Mouse (Mus musculus): ENCODE measurements at regions not wholly inside any gene's neighbourhood (a gene's known extent, or its start where the extent isn't known, plus 50 kb on each side); places are given as distances from the start of the nearest gene placed in this dataset.

DNA sequence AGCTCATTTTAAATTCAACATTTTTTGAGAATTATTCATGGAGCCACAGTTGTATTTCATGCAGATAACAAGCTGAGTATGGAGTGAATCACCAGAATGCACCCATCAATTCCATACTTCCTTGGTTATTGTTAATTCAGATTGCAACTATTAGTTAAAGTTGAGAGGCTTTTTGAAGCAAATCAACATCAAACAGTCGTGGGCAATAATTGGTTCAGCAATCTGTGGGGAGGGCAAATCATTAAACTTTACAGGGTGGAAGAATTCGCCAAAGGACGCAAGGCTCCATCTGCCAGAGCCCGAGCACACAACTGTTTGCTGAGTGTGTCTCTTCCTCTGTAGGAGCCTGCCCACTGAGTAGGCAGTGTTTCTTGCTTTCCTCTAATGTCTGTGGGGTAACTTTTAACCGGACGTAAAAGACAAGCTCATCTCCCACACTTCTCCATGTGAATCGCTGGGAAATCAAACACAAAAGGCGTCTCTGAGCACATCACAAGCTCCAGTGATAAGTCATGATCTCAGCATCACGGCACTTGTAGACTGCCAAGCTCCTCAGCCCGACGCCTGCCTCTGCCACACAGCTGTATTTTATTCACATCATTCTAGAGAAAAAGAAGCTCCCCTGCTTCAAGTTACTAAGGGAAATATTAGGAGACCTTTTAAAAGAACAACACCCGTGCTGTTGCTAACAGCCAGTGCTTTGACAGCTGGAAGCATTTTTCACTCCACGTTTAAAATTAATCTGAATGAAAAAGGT is 75.7 kb upstream of the Pja2 start:
- no peaks in the 10 kb centered on the region for H3K4me1 ChIP-seq (ENCODE audit: control insufficient read depth, insufficient read depth, low read length)
- no peaks in the 10 kb centered on the region for H3K27me3 ChIP-seq (ENCODE audit: control insufficient read depth, insufficient read depth, low read length)
- no peak for TF ChIP-seq POLR2A (IDR thresholded peaks at IDR 0.05; ENCODE audit: control insufficient read depth, low read depth, low read length)
- no peak for TF ChIP-seq CTCF (IDR thresholded peaks at IDR 0.05; ENCODE audit: control insufficient read depth, insufficient read depth, insufficient replicate concordance, low read depth, low read length)
- H3K27ac ChIP-seq (ENCODE audit: control insufficient read depth, insufficient read depth, low read depth, low read length): no peak overlapping the region
- H3K36me3 ChIP-seq (ENCODE audit: control insufficient read depth, insufficient read depth, low read length): no peaks in the 10 kb centered on the region
- no peak overlapping the region for H3K4me3 ChIP-seq (ENCODE audit: control insufficient read depth, low read depth, low read length)

DNA sequence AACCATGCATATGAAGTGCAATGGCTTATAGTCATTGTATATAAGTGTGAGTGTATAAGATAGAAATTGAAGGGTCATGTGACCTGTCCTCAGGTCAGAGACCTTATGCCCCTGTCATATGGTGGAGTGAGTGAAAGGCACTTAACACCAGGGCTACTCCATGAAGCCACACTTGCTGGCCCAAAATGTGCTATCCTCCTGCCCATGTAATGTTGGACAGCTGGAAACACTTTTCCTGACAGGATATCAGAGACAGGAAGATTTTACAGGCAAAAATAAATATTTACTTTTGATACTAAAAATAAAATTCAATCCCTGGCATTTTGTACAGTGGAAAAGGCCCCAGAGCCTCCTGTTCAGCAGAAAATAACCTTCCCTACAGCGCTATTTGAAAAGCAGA is 94.1 kb upstream of the Pja2 start:
- Histone ChIP-seq H3K27me3 (ENCODE audit: control insufficient read depth, insufficient read depth, low read length) (no peaks in the 10 kb centered on the region), H3K27ac (ENCODE audit: control insufficient read depth, insufficient read depth, low read depth, low read length) (no peak overlapping the region), H3K36me3 (ENCODE audit: control insufficient read depth, insufficient read depth, low read length) (no peaks in the 10 kb centered on the region), H3K4me3 (ENCODE audit: control insufficient read depth, low read depth, low read length) (no peak overlapping the region), H3K4me1 (ENCODE audit: control insufficient read depth, insufficient read depth, low read length) (no peaks in the 10 kb centered on the region)
- TF ChIP-seq CTCF (IDR thresholded peaks at IDR 0.05; ENCODE audit: control insufficient read depth, insufficient read depth, insufficient replicate concordance, low read depth, low read length): no peak
- TF ChIP-seq POLR2A (IDR thresholded peaks at IDR 0.05; ENCODE audit: control insufficient read depth, low read depth, low read length): no peak

GRCm38 (mm10) chr17:64426536-64426935 is 94.8 kb upstream of the Pja2 start:
- Histone ChIP-seq H3K36me3 (ENCODE audit: control insufficient read depth, insufficient read depth, low read length) (no peaks in the 10 kb centered on the region), H3K4me3 (ENCODE audit: control insufficient read depth, low read depth, low read length) (no peak overlapping the region), H3K4me1 (ENCODE audit: control insufficient read depth, insufficient read depth, low read length) (no peaks in the 10 kb centered on the region), H3K27me3 (ENCODE audit: control insufficient read depth, insufficient read depth, low read length) (no peaks in the 10 kb centered on the region), H3K27ac (ENCODE audit: control insufficient read depth, insufficient read depth, low read depth, low read length) (no peak overlapping the region)
- TF ChIP-seq CTCF (IDR thresholded peaks at IDR 0.05; ENCODE audit: control insufficient read depth, insufficient read depth, insufficient replicate concordance, low read depth, low read length) (no peak), POLR2A (IDR thresholded peaks at IDR 0.05; ENCODE audit: control insufficient read depth, low read depth, low read length) (no peak)

DNA sequence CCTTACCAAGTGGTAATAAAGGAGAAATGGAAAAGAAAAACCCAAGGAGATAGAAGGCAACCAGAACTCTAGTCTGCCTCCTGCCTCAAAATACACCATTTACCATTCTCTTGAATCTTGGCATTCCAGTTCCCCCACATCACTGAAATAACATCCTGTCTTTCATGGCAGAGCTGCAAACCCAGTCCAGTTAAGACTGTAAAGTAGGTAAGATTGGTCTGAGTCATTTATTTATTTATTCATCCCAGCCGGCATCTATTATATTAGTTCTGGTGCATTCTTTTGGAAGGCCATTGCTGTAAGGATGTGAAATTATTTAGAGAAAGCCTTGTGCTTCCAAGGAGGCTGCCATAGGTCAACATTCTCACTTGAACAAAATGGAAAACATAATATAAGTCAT is 107.9 kb upstream of the Pja2 start:
- no peak for TF ChIP-seq POLR2A (IDR thresholded peaks at IDR 0.05; ENCODE audit: control insufficient read depth, low read depth, low read length)
- no peak for TF ChIP-seq CTCF (IDR thresholded peaks at IDR 0.05; ENCODE audit: control insufficient read depth, insufficient read depth, insufficient replicate concordance, low read depth, low read length)
- no peak overlapping the region for H3K27ac ChIP-seq (ENCODE audit: control insufficient read depth, insufficient read depth, low read depth, low read length)
- no peaks in the 10 kb centered on the region for H3K36me3 ChIP-seq (ENCODE audit: control insufficient read depth, insufficient read depth, low read length)
- H3K27me3 ChIP-seq (ENCODE audit: control insufficient read depth, insufficient read depth, low read length): no peaks in the 10 kb centered on the region
- no peaks in the 10 kb centered on the region for H3K4me1 ChIP-seq (ENCODE audit: control insufficient read depth, insufficient read depth, low read length)
- no peak overlapping the region for H3K4me3 ChIP-seq (ENCODE audit: control insufficient read depth, low read depth, low read length)

- Histone ChIP-seq H3K4me1 (ENCODE audit: control insufficient read depth, insufficient read depth, low read length) (no peaks in the 10 kb centered on the region), H3K4me3 (ENCODE audit: control insufficient read depth, low read depth, low read length) (no peak overlapping the region), H3K36me3 (ENCODE audit: control insufficient read depth, insufficient read depth, low read length) (no peaks in the 10 kb centered on the region), H3K27ac (ENCODE audit: control insufficient read depth, insufficient read depth, low read depth, low read length) (no peak overlapping the region), H3K27me3 (ENCODE audit: control insufficient read depth, insufficient read depth, low read length) (no peaks in the 10 kb centered on the region)
- TF ChIP-seq POLR2A (IDR thresholded peaks at IDR 0.05; ENCODE audit: control insufficient read depth, low read depth, low read length) (no peak), CTCF (IDR thresholded peaks at IDR 0.05; ENCODE audit: control insufficient read depth, insufficient read depth, insufficient replicate concordance, low read depth, low read length) (no peak)
Observed at GRCm38 (mm10) chr17:64454736-64455135, 123.0 kb upstream of the Pja2 start.

DNA sequence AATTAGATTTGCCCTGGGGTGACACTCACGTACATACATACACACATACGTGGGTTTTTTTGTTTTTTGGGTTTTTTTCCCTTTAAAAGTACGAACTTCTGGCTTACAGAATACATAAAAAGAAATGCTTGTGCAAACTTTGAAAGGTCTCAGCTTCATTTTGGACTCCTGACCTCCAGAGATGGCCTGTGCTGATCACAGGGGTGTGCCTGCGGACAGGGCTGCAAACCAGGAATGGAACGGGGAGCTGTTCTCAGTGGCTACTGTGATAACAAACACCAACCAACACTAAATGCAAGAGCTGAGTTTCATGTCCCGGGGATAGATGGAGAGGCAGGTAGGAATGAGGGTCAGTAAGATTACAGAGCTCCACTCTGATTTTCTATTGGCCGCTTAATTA is 134.3 kb upstream of the Man2a1 start:
- Histone ChIP-seq H3K36me3 (ENCODE audit: control insufficient read depth, insufficient read depth, low read length) (no peaks in the 10 kb centered on the region), H3K4me3 (ENCODE audit: control insufficient read depth, low read depth, low read length) (no peak overlapping the region), H3K4me1 (ENCODE audit: control insufficient read depth, insufficient read depth, low read length) (no peaks in the 10 kb centered on the region; the same call in 1 of the 2 replicates), H3K27me3 (ENCODE audit: control insufficient read depth, insufficient read depth, low read length) (0 out of 2 replicates have a peak, but pooled peaks cover 2% of the 10 kb centered on the region), H3K27ac (ENCODE audit: control insufficient read depth, insufficient read depth, low read depth, low read length) (no peak overlapping the region)
- TF ChIP-seq POLR2A (IDR thresholded peaks at IDR 0.05; ENCODE audit: control insufficient read depth, low read depth, low read length) (no peak), CTCF (IDR thresholded peaks at IDR 0.05; ENCODE audit: control insufficient read depth, insufficient read depth, insufficient replicate concordance, low read depth, low read length) (no peak)

- Histone ChIP-seq H3K4me3 (ENCODE audit: control insufficient read depth, low read depth, low read length) (no peak overlapping the region), H3K27me3 (ENCODE audit: control insufficient read depth, insufficient read depth, low read length) (0 out of 2 replicates have a peak, but pooled peaks cover 2% of the 10 kb centered on the region), H3K4me1 (ENCODE audit: control insufficient read depth, insufficient read depth, low read length) (no peaks in the 10 kb centered on the region; the same call in 1 of the 2 replicates), H3K36me3 (ENCODE audit: control insufficient read depth, insufficient read depth, low read length) (no peaks in the 10 kb centered on the region), H3K27ac (ENCODE audit: control insufficient read depth, insufficient read depth, low read depth, low read length) (no peak overlapping the region)
- TF ChIP-seq POLR2A (IDR thresholded peaks at IDR 0.05; ENCODE audit: control insufficient read depth, low read depth, low read length): no peak
- TF ChIP-seq CTCF (IDR thresholded peaks at IDR 0.05; ENCODE audit: control insufficient read depth, insufficient read depth, insufficient replicate concordance, low read depth, low read length): no peak
Observed at GRCm38 (mm10) chr17:64466746-64467145, 133.8 kb upstream of the Man2a1 start.

Measured in testis, adult 2 months (tissue).